Mouse (Mus musculus) thymus, adult 2 months (tissue): ENCODE data around the gene Sp1.

Experiments used
- CTCF ChIP-seq: fragments of 200-500 bp; IDR thresholded peaks from 2 replicates; pipeline ENCODE4 v1.5.1; 2012; ENCODE audit warnings: mild to moderate bottlenecking, control low read depth, low read length, moderate library complexity, borderline replicate concordance; ENCODE audit not compliant: control insufficient read depth, poor library complexity, insufficient read depth; ENCODE audit errors: extremely low read depth
- POLR2A ChIP-seq: fragments of 200-500 bp; IDR thresholded peaks from 2 replicates; pipeline ENCODE4 v1.6.1; 2012; ENCODE audit warnings: mild to moderate bottlenecking, low read length, control low read depth, moderate library complexity; ENCODE audit not compliant: control insufficient read depth, poor library complexity, insufficient read depth; ENCODE audit errors: extremely low read depth

GRCm38 (mm10) chr15:102407681-102408557 lies 2.0 kb downstream of the Sp1 start:
- no peak for TF ChIP-seq CTCF
- no peak for TF ChIP-seq POLR2A
